8 mouse cellular contexts compared by ENCODE assay signal in genomic region chr6:128839266-128839771, GRCm38 (mm10). TPM values are rescaled to one million over a fixed set of nuclear protein-coding genes. Genes with fewer than 3 reads are reported as not detected.
DNase-seq lines count a peak whose midpoint lies in the region; ATAC-seq and TF ChIP-seq lines count a peak whose summit lies in the region.

No protein-coding gene starts in this region.

- H3K27ac ChIP-seq in bone marrow, adult 2 months (ENCODE audit: control insufficient read depth, insufficient read depth, low read depth, low read length, poor library complexity), result peak overlapping the region; percentile 64
- H3K27ac ChIP-seq in embryonic facial prominence, embryonic 15.5 days (replicated peaks), result peak overlapping the region; percentile 98
- H3K27ac ChIP-seq in heart, embryonic 10.5 days, result peak overlapping the region; percentile 83
- peak overlapping the region; percentile 96 for H3K27ac ChIP-seq in kidney, embryonic 14.5 days (ENCODE audit: low read depth, low read length)

- H3K4me3 ChIP-seq in bone marrow, adult 2 months (replicated peaks; ENCODE audit: control insufficient read depth, low read depth, low read length), result peak overlapping the region; percentile 86
- peak overlapping the region; percentile 82 for H3K4me3 ChIP-seq in embryonic facial prominence, embryonic 15.5 days (replicated peaks)
- H3K4me3 ChIP-seq in heart, embryonic 10.5 days, result peak overlapping the region; percentile 70
- H3K4me3 ChIP-seq in kidney, embryonic 14.5 days (ENCODE audit: low read length), result peak overlapping the region; percentile 86

- TF ChIP-seq CTCF in bone marrow, adult 2 months (IDR thresholded peaks at IDR 0.05; ENCODE audit: control insufficient read depth, insufficient read depth, low read length), result peak; percentile 92

- no peaks in the 10 kb centered on the region; the same call in 1 of the 2 replicates for H3K4me1 ChIP-seq in bone marrow, adult 2 months (ENCODE audit: control insufficient read depth, insufficient read depth, low read length)
- peaks cover 25% of the 10 kb centered on the region for H3K4me1 ChIP-seq in embryonic facial prominence, embryonic 15.5 days
- H3K4me1 ChIP-seq in heart, embryonic 10.5 days, result peaks cover 22% of the 10 kb centered on the region
- 0 out of 2 replicates have a peak, but pooled peaks cover 9% of the 10 kb centered on the region for H3K4me1 ChIP-seq in kidney, embryonic 14.5 days (ENCODE audit: control insufficient read depth, insufficient read depth, low read length)

- peak; percentile 95 to 97 for DNase-seq in B cell, adult 2 months
- DNase-seq in heart, embryonic 10.5 days (ENCODE audit: low spot score), result peak; percentile 95
- DNase-seq in liver, result peak; percentile 86
- DNase-seq in monocyte, adult 2 months (ENCODE audit: low read depth in 1 of 2, low spot score in 2 of 2), result peak; percentile 75 to 87
- peak; percentile 80 to 88 for DNase-seq in spleen, postnatal 14 days (ENCODE audit: low spot score in 2 of 2)

- ATAC-seq in embryonic facial prominence, embryonic 15.5 days (ENCODE audit: insufficient number of reproducible peaks, low FRiP score, low TSS enrichment, low read depth), result no peak
- ATAC-seq in kidney, embryonic 14.5 days (ENCODE audit: low FRiP score, low TSS enrichment), result peak; percentile 33

- peak overlapping the region; percentile 42 for H3K9ac ChIP-seq in embryonic facial prominence, embryonic 15.5 days
- H3K9ac ChIP-seq in kidney, embryonic 14.5 days (ENCODE audit: low read depth, low read length), result peak overlapping the region; percentile 87

- no peaks in the 10 kb centered on the region for H3K27me3 ChIP-seq in embryonic facial prominence, embryonic 15.5 days
- no peaks in the 10 kb centered on the region for H3K27me3 ChIP-seq in heart, embryonic 10.5 days (ENCODE audit: insufficient read depth, poor library complexity, severe bottlenecking)
- H3K27me3 ChIP-seq in kidney, embryonic 14.5 days (ENCODE audit: control insufficient read depth, insufficient read depth, low read length), result no peaks in the 10 kb centered on the region

- WGBS in bone marrow, adult 2 months, result under 1% methylated on average over 17 of the region's 17 CpGs
- under 1% methylated on average over 17 of the region's 17 CpGs for WGBS in embryonic facial prominence, embryonic 15.5 days
- WGBS in heart, embryonic 10.5 days, result under 1% methylated on average over 17 of the region's 17 CpGs
- 0% methylated on average over 17 of the region's 17 CpGs for WGBS in kidney, embryonic 14.5 days

- peak overlapping the region; percentile 70 for H3K4me2 ChIP-seq in embryonic facial prominence, embryonic 15.5 days (replicated peaks)
- H3K4me2 ChIP-seq in kidney, embryonic 14.5 days (replicated peaks; ENCODE audit: low read depth, low read length), result peak overlapping the region; percentile 66

- no peak for TF ChIP-seq POLR2A in bone marrow, adult 2 months (IDR thresholded peaks at IDR 0.05; ENCODE audit: borderline replicate concordance, control insufficient read depth, low read depth, low read length)

- no peaks in the 10 kb centered on the region for H3K9me3 ChIP-seq in embryonic facial prominence, embryonic 15.5 days (replicated peaks)
- no peaks in the 10 kb centered on the region for H3K9me3 ChIP-seq in heart, embryonic 10.5 days
- H3K9me3 ChIP-seq in kidney, embryonic 14.5 days (ENCODE audit: control insufficient read depth, low read length), result no peaks in the 10 kb centered on the region

- no peaks in the 10 kb centered on the region for H3K36me3 ChIP-seq in embryonic facial prominence, embryonic 15.5 days
- no peaks in the 10 kb centered on the region for H3K36me3 ChIP-seq in heart, embryonic 10.5 days
- no peaks in the 10 kb centered on the region for H3K36me3 ChIP-seq in kidney, embryonic 14.5 days (ENCODE audit: control insufficient read depth, insufficient read depth, low read length)

RNA-seq across cellular contexts. Expression of gene Klrb1b, which starts 13.2 kb away (rescaled TPM):
- polyA plus RNA-seq in bone marrow, adult 2 months (2011; ENCODE audit: insufficient read depth, insufficient read length, low replicate concordance, missing spikeins), result 0.68 TPM in 1 of 2 replicates, not detected in the other
- 0.34 TPM in 1 of 2 replicates, not detected in the other for polyA plus RNA-seq in embryonic facial prominence, embryonic 15.5 days (2015; fragmentation: Nextera tagmentation; extraction: Ambion mirVana)
- polyA plus RNA-seq in heart, embryonic 10.5 days (2016; fragmentation: Nextera tagmentation; extraction: Ambion mirVana), result not detected in 2 replicates
- polyA plus RNA-seq in kidney, embryonic 14.5 days (2014; fragmentation: Nextera tagmentation; extraction: Ambion mirVana), result not detected in 2 replicates

RNA-seq across cellular contexts. Expression of gene Gm44511, which starts 13.2 kb away (rescaled TPM):
- polyA plus RNA-seq in bone marrow, adult 2 months (2011; ENCODE audit: insufficient read depth, insufficient read length, low replicate concordance, missing spikeins), result 2.3 TPM in 1 of 2 replicates, not detected in the other
- not detected in 2 replicates for polyA plus RNA-seq in embryonic facial prominence, embryonic 15.5 days (2015; fragmentation: Nextera tagmentation; extraction: Ambion mirVana)
- polyA plus RNA-seq in heart, embryonic 10.5 days (2016; fragmentation: Nextera tagmentation; extraction: Ambion mirVana), result not detected in 2 replicates
- not detected in 2 replicates for polyA plus RNA-seq in kidney, embryonic 14.5 days (2014; fragmentation: Nextera tagmentation; extraction: Ambion mirVana)

RNA-seq across cellular contexts. Expression of gene Clec2i, which starts 48.1 kb away (rescaled TPM):
- 2.7 and 4.9 TPM in 2 replicates for polyA plus RNA-seq in bone marrow, adult 2 months (2011; ENCODE audit: insufficient read depth, insufficient read length, low replicate concordance, missing spikeins)
- polyA plus RNA-seq in embryonic facial prominence, embryonic 15.5 days (2015; fragmentation: Nextera tagmentation; extraction: Ambion mirVana), result 0.12 and 0.36 TPM in 2 replicates
- not detected in 2 replicates for polyA plus RNA-seq in heart, embryonic 10.5 days (2016; fragmentation: Nextera tagmentation; extraction: Ambion mirVana)
- 0.23 TPM in 1 of 2 replicates, not detected in the other for polyA plus RNA-seq in kidney, embryonic 14.5 days (2014; fragmentation: Nextera tagmentation; extraction: Ambion mirVana)

RNA-seq across cellular contexts. Expression of gene Klrb1c, which starts 50.3 kb away (rescaled TPM):
- polyA plus RNA-seq in bone marrow, adult 2 months (2011; ENCODE audit: insufficient read depth, insufficient read length, low replicate concordance, missing spikeins), result 0.77 and 6.6 TPM in 2 replicates
- polyA plus RNA-seq in embryonic facial prominence, embryonic 15.5 days (2015; fragmentation: Nextera tagmentation; extraction: Ambion mirVana), result 0.05 and 0.11 TPM in 2 replicates
- polyA plus RNA-seq in heart, embryonic 10.5 days (2016; fragmentation: Nextera tagmentation; extraction: Ambion mirVana), result 0.08 TPM in 1 of 2 replicates, not detected in the other
- polyA plus RNA-seq in kidney, embryonic 14.5 days (2014; fragmentation: Nextera tagmentation; extraction: Ambion mirVana), result 0.61 TPM in 1 of 2 replicates, not detected in the other

RNA-seq across cellular contexts. Expression of gene BC035044, which starts 51.6 kb away (rescaled TPM):
- 6.2 and 16.8 TPM in 2 replicates for polyA plus RNA-seq in bone marrow, adult 2 months (2011; ENCODE audit: insufficient read depth, insufficient read length, low replicate concordance, missing spikeins)
- polyA plus RNA-seq in embryonic facial prominence, embryonic 15.5 days (2015; fragmentation: Nextera tagmentation; extraction: Ambion mirVana), result 0.38 and 0.49 TPM in 2 replicates
- 0.49 and 0.70 TPM in 2 replicates for polyA plus RNA-seq in heart, embryonic 10.5 days (2016; fragmentation: Nextera tagmentation; extraction: Ambion mirVana)
- 0.64 and 0.76 TPM in 2 replicates for polyA plus RNA-seq in kidney, embryonic 14.5 days (2014; fragmentation: Nextera tagmentation; extraction: Ambion mirVana)
